Mouse (Mus musculus) midbrain, embryonic 10.5 days (tissue): ENCODE measurements around the gene Rbp7. TPM values are rescaled to one million over a fixed set of nuclear protein-coding genes. Genes with fewer than 3 reads are reported as not detected.
"Not testable (repeated sequence)": the region's sequence is repeated elsewhere in the genome, so short reads cannot be mapped to it uniquely, and the experiment has no call there.

ENCODE experiments used
- DNase-seq: peaks from one replicate; pipeline ENCODE4 v3.0.0-alpha.2; 2017; ENCODE audit warnings: low spot score
- H3K27ac ChIP-seq: fragments of 300-500 bp; sonication (generic); replicated peaks from 2 replicates; pipeline ENCODE4 v1.5.1; 2016; ENCODE audit warnings: mild to moderate bottlenecking
- H3K27me3 ChIP-seq: fragments of 300-500 bp; sonication (generic); 2 replicates; pipeline ENCODE4 v1.6.1; 2016; ENCODE audit warnings: low read depth, mild to moderate bottlenecking; ENCODE audit not compliant: poor library complexity, severe bottlenecking
- H3K36me3 ChIP-seq: fragments of 300-500 bp; sonication (generic); 2 replicates; pipeline ENCODE4 v1.6.1; 2016; ENCODE audit warnings: mild to moderate bottlenecking, moderate library complexity
- H3K4me1 ChIP-seq: fragments of 300-500 bp; sonication (generic); 2 replicates; pipeline ENCODE4 v1.6.1; 2016
- H3K4me3 ChIP-seq: fragments of 300-500 bp; sonication (generic); 2 replicates; pipeline ENCODE4 v1.5.1; 2016; ENCODE audit warnings: mild to moderate bottlenecking, moderate library complexity
- H3K9me3 ChIP-seq: fragments of 300-500 bp; sonication (generic); replicated peaks from 2 replicates; pipeline ENCODE4 v1.6.1; 2016; ENCODE audit warnings: mild to moderate bottlenecking
- WGBS: fragments of 180-500 bp; shearing (Covaris S2); methylation state at CpG from one replicate; pipeline ENCODE4 v1.1.7; 2016; 5-methylcytosine and 5-hydroxymethylcytosine counted together
- polyA plus RNA-seq: library from polyadenylated mRNA; unstranded; fragments of >200 nt; fragmentation: Nextera tagmentation; extraction: Ambion mirVana; gene quantifications from 2 replicates; pipeline ENCODE4 v1.2.1, GENCODE M21; 2016

Gene Rbp7
- polyA plus RNA-seq, 1 experiment from 2014 or later = not detected

DNA sequence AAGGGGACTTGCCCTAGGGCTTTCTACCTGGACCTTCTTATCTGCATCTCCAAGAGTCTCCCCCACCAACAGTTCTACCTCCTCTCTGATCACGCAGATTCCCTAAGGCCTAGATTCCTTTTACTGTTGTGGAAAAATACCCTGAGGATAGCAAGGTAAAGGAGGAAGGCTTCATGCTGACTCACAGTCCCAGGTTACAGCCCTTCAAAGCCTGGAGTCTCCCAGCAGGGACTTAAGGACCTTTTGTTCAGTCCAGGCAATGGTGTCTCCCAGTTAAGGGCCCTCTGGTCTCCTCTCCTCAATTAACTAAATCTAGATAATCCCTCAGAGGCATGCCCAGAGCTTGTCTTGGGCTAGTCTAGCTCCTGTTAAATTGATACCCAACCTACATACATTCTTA lies 8.5 kb downstream of the Rbp7 start:
- no peak for DNase-seq
- H3K27ac ChIP-seq = peak overlapping the region; percentile 95

GRCm38 (mm10) chr4:149445868-149446267 lies 8.9 kb downstream of the Rbp7 start:
- DNase-seq = peak; percentile 76
- peaks cover 22% of the 10 kb centered on the region for H3K4me1 ChIP-seq
- 2% methylated on average over 11 of the region's 11 CpGs for WGBS
- no peaks in the 10 kb centered on the region for H3K27me3 ChIP-seq
- no peaks in the 10 kb centered on the region for H3K9me3 ChIP-seq
- peak overlapping the region; percentile 95 for H3K27ac ChIP-seq
- H3K4me3 ChIP-seq = peak overlapping the region; percentile 52
- H3K36me3 ChIP-seq = no peaks in the 10 kb centered on the region

More for the DNA sequence above, 8.5 kb downstream of the Rbp7 start:
- H3K27me3 ChIP-seq = no peaks in the 10 kb centered on the region
- no peaks in the 10 kb centered on the region for H3K36me3 ChIP-seq
- peak overlapping the region; percentile 52 for H3K4me3 ChIP-seq
- H3K4me1 ChIP-seq = peaks cover 22% of the 10 kb centered on the region
- no peaks in the 10 kb centered on the region for H3K9me3 ChIP-seq
- WGBS = 30% methylated on average over 1 of the region's 1 CpGs

DNA sequence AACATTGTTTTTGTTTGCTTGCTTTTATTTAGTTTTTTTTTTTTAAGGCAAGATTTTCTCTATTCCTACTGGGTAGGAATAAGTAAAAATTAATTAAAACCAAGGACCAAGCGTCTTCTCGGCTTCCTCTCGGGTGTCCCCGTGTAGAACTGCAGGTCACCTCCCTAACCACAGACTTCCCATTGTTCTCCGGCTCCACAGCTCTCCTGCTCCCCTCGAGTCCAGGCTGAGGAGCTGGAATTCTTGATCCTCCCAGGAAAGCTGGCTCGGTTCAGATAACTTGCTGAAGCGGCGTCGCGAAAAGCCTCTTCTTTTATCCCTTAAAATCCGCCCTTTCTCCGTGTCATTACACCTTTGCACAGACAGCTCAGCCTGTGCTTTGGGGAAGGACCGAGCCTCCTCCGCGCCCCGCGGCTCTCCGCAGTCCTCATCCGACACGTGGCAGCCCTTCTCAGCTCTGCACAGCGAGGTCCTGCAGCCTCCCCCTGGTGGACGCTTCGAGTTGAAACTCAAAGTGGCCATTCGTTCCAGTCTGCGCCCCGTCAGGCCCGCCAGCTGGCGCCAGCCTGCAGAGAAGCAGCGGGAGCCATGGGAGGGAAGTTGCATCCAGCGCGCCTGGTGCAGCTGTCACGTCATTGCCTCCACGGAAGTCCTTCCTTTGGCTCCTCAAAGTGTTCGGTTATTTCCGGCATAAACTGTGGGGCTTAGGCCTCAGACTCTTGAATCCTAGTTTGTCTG lies 9.6 kb downstream of the Rbp7 start:
- Histone ChIP-seq H3K27ac (peak overlapping the region; percentile 95), H3K9me3 (no peaks in the 10 kb centered on the region), H3K27me3 (no peaks in the 10 kb centered on the region), H3K4me1 (peaks cover 22% of the 10 kb centered on the region), H3K36me3 (no peaks in the 10 kb centered on the region), H3K4me3 (peak overlapping the region; percentile 52)
- peak; percentile 96 for DNase-seq
- under 1% methylated on average over 36 of the region's 36 CpGs for WGBS

DNA sequence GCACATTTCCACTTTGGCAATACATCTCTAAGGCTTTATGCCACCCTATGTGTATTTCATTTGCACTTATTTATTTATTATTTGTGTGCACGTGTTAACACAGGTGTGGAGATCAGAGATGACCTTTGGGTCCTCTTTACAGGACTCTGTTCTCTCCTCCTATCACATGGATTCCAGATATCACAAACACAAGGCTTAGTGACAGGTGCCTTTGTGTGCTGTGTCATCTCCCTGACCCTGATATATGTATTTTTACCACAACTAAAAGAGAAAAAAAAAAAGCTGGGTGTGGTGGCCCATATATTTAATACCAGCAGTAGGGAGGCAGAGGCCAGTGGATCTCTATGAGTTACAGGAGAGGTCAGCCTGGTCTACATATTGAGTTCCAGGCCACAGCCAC lies 10.3 kb downstream of the Rbp7 start:
- Histone ChIP-seq H3K4me3 (0 out of 2 replicates have a peak overlapping the region, but pooled peaks have one; percentile 52), H3K4me1 (peaks cover 22% of the 10 kb centered on the region), H3K27ac (peak overlapping the region; percentile 95), H3K9me3 (no peaks in the 10 kb centered on the region), H3K27me3 (no peaks in the 10 kb centered on the region), H3K36me3 (no peaks in the 10 kb centered on the region)
- WGBS = 70% methylated on average over 1 of the region's 1 CpGs
- no peak for DNase-seq

GRCm38 (mm10) chr4:149442436-149442835 lies 12.3 kb downstream of the Rbp7 start:
- Histone ChIP-seq H3K9me3 (no peaks in the 10 kb centered on the region), H3K27ac (no peak overlapping the region), H3K27me3 (no peaks in the 10 kb centered on the region), H3K4me1 (peaks cover 22% of the 10 kb centered on the region), H3K36me3 (no peaks in the 10 kb centered on the region), H3K4me3 (no peak overlapping the region)
- no peak for DNase-seq
- WGBS = 72% methylated on average over 3 of the region's 3 CpGs

GRCm38 (mm10) chr4:149440576-149440975 lies 14.2 kb downstream of the Rbp7 start:
- 86% methylated on average over 8 of the region's 8 CpGs for WGBS
- no peak for DNase-seq
- no peak overlapping the region for H3K4me3 ChIP-seq
- no peaks in the 10 kb centered on the region for H3K36me3 ChIP-seq
- no peaks in the 10 kb centered on the region for H3K27me3 ChIP-seq
- H3K4me1 ChIP-seq = peaks cover 13% of the 10 kb centered on the region
- H3K9me3 ChIP-seq = no peaks in the 10 kb centered on the region
- H3K27ac ChIP-seq = no peak overlapping the region

GRCm38 (mm10) chr4:149431887-149432286 lies 22.9 kb downstream of the Rbp7 start:
- not testable (repeated sequence) for H3K9me3 ChIP-seq, H3K27me3 ChIP-seq, H3K36me3 ChIP-seq, H3K4me3 ChIP-seq, H3K27ac ChIP-seq, H3K4me1 ChIP-seq, DNase-seq
- 67% methylated on average over 1 of the region's 1 CpGs for WGBS

DNA sequence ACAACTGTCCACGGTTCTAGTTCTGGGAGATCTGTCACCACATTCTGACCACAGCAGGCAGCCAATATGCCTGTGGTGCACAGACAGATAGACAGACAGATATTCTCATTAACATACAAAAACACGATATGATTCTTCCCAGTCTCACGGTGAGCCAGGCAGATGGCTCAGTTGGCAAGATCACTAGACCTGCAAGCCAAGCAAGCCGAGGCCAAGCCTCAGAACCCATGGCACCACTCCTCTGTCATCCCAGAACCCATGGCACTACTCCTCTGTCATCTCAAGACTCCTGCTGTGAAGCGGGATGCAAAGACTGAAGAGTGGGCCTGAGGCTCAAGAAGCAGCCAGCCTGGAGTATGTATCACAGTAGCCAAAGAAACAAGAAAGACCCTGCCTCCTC lies 25.2 kb downstream of the Rbp7 start:
- Histone ChIP-seq H3K27me3 (no peaks in the 10 kb centered on the region), H3K36me3 (no peaks in the 10 kb centered on the region), H3K27ac (no peak overlapping the region), H3K4me3 (no peak overlapping the region), H3K9me3 (no peaks in the 10 kb centered on the region), H3K4me1 (peaks cover 10% of the 10 kb centered on the region)
- WGBS = 82% methylated on average over 5 of the region's 5 CpGs
- DNase-seq = no peak

DNA sequence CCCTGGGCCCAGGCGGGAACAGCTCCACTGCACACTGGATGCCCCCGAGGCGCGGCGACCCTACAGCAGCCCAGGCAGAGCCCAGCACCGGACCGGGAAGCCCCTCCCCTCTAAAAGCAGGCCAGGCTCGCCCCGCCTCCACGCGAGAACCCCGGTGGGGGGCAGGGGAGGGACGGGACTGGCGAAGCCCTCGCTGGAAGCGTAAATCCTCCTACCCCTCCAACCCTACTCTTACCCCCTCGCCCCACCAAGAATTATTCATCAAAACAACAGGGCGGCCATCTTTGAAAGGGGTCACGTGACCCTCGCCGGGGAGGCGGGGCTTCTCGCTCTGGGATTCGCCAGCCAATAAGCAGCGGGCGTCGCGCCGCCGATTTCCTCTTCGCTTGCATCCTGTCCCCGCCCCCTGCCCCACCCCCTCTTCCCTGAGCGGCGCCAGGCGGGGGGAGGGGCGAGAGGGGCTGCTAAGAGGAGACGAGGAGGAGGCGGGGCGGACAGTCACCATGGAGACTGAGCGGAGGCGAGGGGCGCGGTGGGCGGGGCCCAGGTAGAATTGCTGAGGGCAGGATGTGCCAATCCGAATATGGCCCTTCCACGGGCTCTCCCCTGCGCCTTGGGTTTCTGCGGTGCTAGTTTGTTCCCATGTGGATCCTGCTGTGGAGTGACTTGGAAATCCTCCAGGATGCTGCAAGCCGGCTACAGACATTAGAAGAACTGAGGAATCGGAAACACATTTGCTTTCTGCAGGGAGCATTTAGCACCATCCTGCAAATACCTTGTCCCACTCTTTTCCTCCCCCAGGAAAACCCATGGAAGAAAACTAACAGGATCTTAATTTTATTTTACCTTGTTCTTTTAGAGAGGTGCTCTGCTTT lies 28.2 kb downstream of the Rbp7 start, which contains the start of gene Ube4b:
TSS of gene Ube4b (minus strand) at position 425 of the 875 bp plus-strand sequence.
- Histone ChIP-seq H3K27ac (peak within 1 kb of the TSS; percentile 97), H3K4me3 (peak within 1 kb of the TSS; percentile 94), H3K36me3 (peaks cover 8% of the 10 kb centered on the region), H3K27me3 (no peaks in the 10 kb centered on the region), H3K4me1 (peaks cover 22% of the 10 kb centered on the region), H3K9me3 (no peaks in the 10 kb centered on the region; the same call in 1 of the 2 replicates)
- DNase-seq = peak; percentile 100
- WGBS = under 1% methylated on average over 49 of the region's 50 CpGs

- H3K27me3 ChIP-seq = no peaks in the 10 kb centered on the region
- H3K9me3 ChIP-seq = no peaks in the 10 kb centered on the region; the same call in 1 of the 2 replicates
- peak overlapping the region; percentile 97 for H3K27ac ChIP-seq
- peaks cover 13% of the 10 kb centered on the region for H3K36me3 ChIP-seq
- peaks cover 28% of the 10 kb centered on the region for H3K4me1 ChIP-seq
- H3K4me3 ChIP-seq = peak overlapping the region; percentile 94
- DNase-seq = no peak
- WGBS = under 1% methylated on average over 35 of the region's 35 CpGs
These were observed 28.9 kb downstream of the Rbp7 start for GRCm38 (mm10) chr4:149425801-149426292.

DNA sequence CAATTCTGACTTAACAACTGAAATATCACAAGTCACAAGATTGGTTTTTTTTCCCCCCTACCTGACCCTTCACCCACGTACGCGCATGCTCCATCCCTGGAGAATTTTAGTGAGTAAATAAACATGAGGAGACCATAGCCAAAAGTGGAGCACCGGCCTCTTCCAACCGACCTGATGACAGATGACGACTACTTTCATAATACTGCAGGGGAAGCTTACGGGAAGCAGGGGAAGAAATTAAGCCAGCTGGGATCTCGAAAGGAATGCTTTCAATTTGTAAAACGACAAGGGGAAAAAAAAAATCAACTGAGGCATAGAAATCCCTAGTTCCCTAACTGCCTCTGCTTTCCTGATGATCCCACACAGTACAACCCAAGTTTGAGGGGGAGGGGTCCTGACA lies 30.0 kb downstream of the Rbp7 start:
- 5% methylated on average over 9 of the region's 9 CpGs for WGBS
- peaks cover 13% of the 10 kb centered on the region for H3K36me3 ChIP-seq
- peaks cover 28% of the 10 kb centered on the region for H3K4me1 ChIP-seq
- H3K27me3 ChIP-seq = no peaks in the 10 kb centered on the region
- no peaks in the 10 kb centered on the region; the same call in 1 of the 2 replicates for H3K9me3 ChIP-seq
- peak overlapping the region; percentile 94 for H3K4me3 ChIP-seq
- H3K27ac ChIP-seq = peak overlapping the region; percentile 97
- no peak for DNase-seq

GRCm38 (mm10) chr4:149417854-149418365 lies 36.9 kb downstream of the Rbp7 start:
- Histone ChIP-seq H3K4me1 (peaks cover 35% of the 10 kb centered on the region), H3K27me3 (no peaks in the 10 kb centered on the region), H3K36me3 (peaks cover 20% of the 10 kb centered on the region), H3K27ac (no peak overlapping the region), H3K9me3 (no peaks in the 10 kb centered on the region; the same call in 1 of the 2 replicates), H3K4me3 (no peak overlapping the region)
- WGBS = 87% methylated on average over 5 of the region's 5 CpGs
- DNase-seq = no peak
